Mouse (Mus musculus): Measurements from ENCODE around the gene Mtus2. TPM values are rescaled to one million over a fixed set of nuclear protein-coding genes. Genes with fewer than 3 reads are reported as not detected.
"Not testable (repeated sequence)": the region's sequence is repeated elsewhere in the genome, so short reads cannot be mapped to it uniquely, and the experiment has no call there.

The Mtus2 gene
- total RNA-seq, 1 experiment from 2014 or later = 8.9 TPM

GRCm38 (mm10) chr5:148146200-148146823, 189.2 kb downstream of the Mtus2 start:
- ATAC-seq (replicated peaks in 1 of 2; ENCODE audit: insufficient read depth in 1 of 2, low FRiP score in 2 of 2, low TSS enrichment in 1 of 2, low read depth in 1 of 2, poor library complexity in 2 of 2, severe bottlenecking in 2 of 2) = no peak

- no peak for ATAC-seq (replicated peaks in 1 of 2; ENCODE audit: insufficient read depth in 1 of 2, low FRiP score in 2 of 2, low TSS enrichment in 1 of 2, low read depth in 1 of 2, poor library complexity in 2 of 2, severe bottlenecking in 2 of 2)
These were observed 194.9 kb downstream of the Mtus2 start for GRCm38 (mm10) chr5:148151894-148152599.

GRCm38 (mm10) chr5:148152600-148153402, 195.7 kb downstream of the Mtus2 start:
- ATAC-seq (replicated peaks in 1 of 2; ENCODE audit: insufficient read depth in 1 of 2, low FRiP score in 2 of 2, low TSS enrichment in 1 of 2, low read depth in 1 of 2, poor library complexity in 2 of 2, severe bottlenecking in 2 of 2) = no peak

GRCm38 (mm10) chr5:148153403-148153713, 196.2 kb downstream of the Mtus2 start:
- ATAC-seq (replicated peaks in 1 of 2; ENCODE audit: insufficient read depth in 1 of 2, low FRiP score in 2 of 2, low TSS enrichment in 1 of 2, low read depth in 1 of 2, poor library complexity in 2 of 2, severe bottlenecking in 2 of 2) = no peak

- no peak for ATAC-seq (replicated peaks in 1 of 2; ENCODE audit: insufficient read depth in 1 of 2, low FRiP score in 2 of 2, low TSS enrichment in 1 of 2, low read depth in 1 of 2, poor library complexity in 2 of 2, severe bottlenecking in 2 of 2)
These were observed 197.6 kb downstream of the Mtus2 start for GRCm38 (mm10) chr5:148154727-148155126.

GRCm38 (mm10) chr5:148159328-148159727, 202.2 kb downstream of the Mtus2 start:
- ATAC-seq (replicated peaks in 1 of 2; ENCODE audit: insufficient read depth in 1 of 2, low FRiP score in 2 of 2, low TSS enrichment in 1 of 2, low read depth in 1 of 2, poor library complexity in 2 of 2, severe bottlenecking in 2 of 2) = no peak

- no peak for ATAC-seq (replicated peaks in 1 of 2; ENCODE audit: insufficient read depth in 1 of 2, low FRiP score in 2 of 2, low TSS enrichment in 1 of 2, low read depth in 1 of 2, poor library complexity in 2 of 2, severe bottlenecking in 2 of 2)
These were observed 203.5 kb downstream of the Mtus2 start for GRCm38 (mm10) chr5:148160529-148161154.

GRCm38 (mm10) chr5:148165111-148165510, 208.0 kb downstream of the Mtus2 start:
- no peak for ATAC-seq (replicated peaks in 1 of 2; ENCODE audit: insufficient read depth in 1 of 2, low FRiP score in 2 of 2, low TSS enrichment in 1 of 2, low read depth in 1 of 2, poor library complexity in 2 of 2, severe bottlenecking in 2 of 2)

- ATAC-seq (replicated peaks in 1 of 2; ENCODE audit: insufficient read depth in 1 of 2, low FRiP score in 2 of 2, low TSS enrichment in 1 of 2, low read depth in 1 of 2, poor library complexity in 2 of 2, severe bottlenecking in 2 of 2) = no peak
These were observed 218.0 kb downstream of the Mtus2 start for GRCm38 (mm10) chr5:148175091-148175490.

GRCm38 (mm10) chr5:148175742-148176426, 218.8 kb downstream of the Mtus2 start:
- ATAC-seq (replicated peaks in 1 of 2; ENCODE audit: insufficient read depth in 1 of 2, low FRiP score in 2 of 2, low TSS enrichment in 1 of 2, low read depth in 1 of 2, poor library complexity in 2 of 2, severe bottlenecking in 2 of 2) = no peak

- not testable (repeated sequence) for ATAC-seq (replicated peaks in 1 of 2; ENCODE audit: insufficient read depth in 1 of 2, low FRiP score in 2 of 2, low TSS enrichment in 1 of 2, low read depth in 1 of 2, poor library complexity in 2 of 2, severe bottlenecking in 2 of 2)
These were observed 219.4 kb downstream of the Mtus2 start for GRCm38 (mm10) chr5:148176539-148176938.

GRCm38 (mm10) chr5:148179231-148179630, 222.1 kb downstream of the Mtus2 start:
- ATAC-seq (replicated peaks in 1 of 2; ENCODE audit: insufficient read depth in 1 of 2, low FRiP score in 2 of 2, low TSS enrichment in 1 of 2, low read depth in 1 of 2, poor library complexity in 2 of 2, severe bottlenecking in 2 of 2) = no peak

GRCm38 (mm10) chr5:148180590-148181307, 223.6 kb downstream of the Mtus2 start:
- ATAC-seq (replicated peaks in 1 of 2; ENCODE audit: insufficient read depth in 1 of 2, low FRiP score in 2 of 2, low TSS enrichment in 1 of 2, low read depth in 1 of 2, poor library complexity in 2 of 2, severe bottlenecking in 2 of 2) = peak in 1 of 2 experiments; percentile 39; a peak in 1 of 4 replicates

GRCm38 (mm10) chr5:148181308-148181630, 224.1 kb downstream of the Mtus2 start:
- no peak for ATAC-seq (replicated peaks in 1 of 2; ENCODE audit: insufficient read depth in 1 of 2, low FRiP score in 2 of 2, low TSS enrichment in 1 of 2, low read depth in 1 of 2, poor library complexity in 2 of 2, severe bottlenecking in 2 of 2)

GRCm38 (mm10) chr5:148181901-148182300, 224.8 kb downstream of the Mtus2 start:
- no peak for ATAC-seq (replicated peaks in 1 of 2; ENCODE audit: insufficient read depth in 1 of 2, low FRiP score in 2 of 2, low TSS enrichment in 1 of 2, low read depth in 1 of 2, poor library complexity in 2 of 2, severe bottlenecking in 2 of 2)

GRCm38 (mm10) chr5:148185898-148186297, 228.8 kb downstream of the Mtus2 start:
- ATAC-seq (replicated peaks in 1 of 2; ENCODE audit: insufficient read depth in 1 of 2, low FRiP score in 2 of 2, low TSS enrichment in 1 of 2, low read depth in 1 of 2, poor library complexity in 2 of 2, severe bottlenecking in 2 of 2) = no peak

- no peak for ATAC-seq (replicated peaks in 1 of 2; ENCODE audit: insufficient read depth in 1 of 2, low FRiP score in 2 of 2, low TSS enrichment in 1 of 2, low read depth in 1 of 2, poor library complexity in 2 of 2, severe bottlenecking in 2 of 2)
These were observed 234.3 kb downstream of the Mtus2 start for GRCm38 (mm10) chr5:148191416-148191815.

All from hematopoietic stem cell, adult 5-6 weeks (primary cell).